Mouse (Mus musculus): ENCODE results near the gene Ly6g6c. TPM values are rescaled to one million over a fixed set of nuclear protein-coding genes. Genes with fewer than 3 reads are reported as not detected.
A peak's percentile ranks its signal among the peaks of the same experiment; 100 is the strongest.

Ly6g6c gene
- polyA plus RNA-seq, 1 experiment = 1.6 TPM

DNA sequence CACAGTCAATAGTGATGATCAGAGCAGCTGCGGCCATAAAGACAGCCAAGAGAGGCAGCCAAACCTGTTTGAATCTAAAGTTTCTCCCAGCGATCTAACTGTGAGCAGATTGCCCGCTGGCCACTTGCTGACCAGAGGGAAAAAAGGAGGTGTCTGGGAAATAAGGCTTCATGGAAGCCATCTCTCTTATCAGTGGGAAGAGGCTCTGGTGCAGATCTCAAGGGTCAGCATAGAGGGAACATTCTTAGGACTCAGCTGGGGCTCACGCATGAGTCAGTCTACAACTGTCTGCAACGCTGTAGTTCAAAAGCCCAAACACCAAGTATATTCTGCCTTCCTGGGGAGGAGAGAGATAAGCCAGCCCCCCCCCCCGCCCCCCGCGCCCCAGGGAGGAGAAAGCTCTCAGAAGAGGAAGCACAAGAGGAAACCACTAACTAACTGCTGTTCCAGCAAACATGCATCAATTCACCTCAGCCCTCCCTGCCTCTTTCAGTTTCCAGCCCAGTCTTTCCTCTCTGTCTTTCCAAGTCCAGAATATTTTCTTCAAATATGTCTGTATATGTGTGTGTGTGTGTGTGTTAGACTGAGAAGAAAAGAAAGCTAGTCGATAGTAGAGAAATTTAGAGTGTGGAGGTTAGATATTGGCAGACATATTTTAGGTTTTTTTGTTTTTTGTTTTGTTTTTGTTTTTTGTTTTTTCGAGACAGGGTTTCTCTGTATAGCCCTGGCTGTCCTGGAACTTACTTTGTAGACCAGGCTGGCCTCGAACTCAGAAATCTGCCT lies 16.8 kb upstream of the Ly6g6c start:
- peak overlapping the region; percentile 87 for H3K27ac ChIP-seq (ENCODE audit: control insufficient read depth, insufficient read depth, low read depth, low read length, poor library complexity)
- H3K4me3 ChIP-seq (replicated peaks; ENCODE audit: control insufficient read depth, low read depth, low read length) = peak overlapping the region; percentile 19
- under 1% methylated on average over 11 of the region's 11 CpGs for WGBS
- H3K4me1 ChIP-seq (ENCODE audit: control insufficient read depth, insufficient read depth, low read length) = peaks cover 5% of the 10 kb centered on the region; the same call in 1 of the 2 replicates
- no peak for TF ChIP-seq CTCF (IDR thresholded peaks at IDR 0.05; ENCODE audit: control insufficient read depth, insufficient read depth, low read length)
- no peak for TF ChIP-seq POLR2A (IDR thresholded peaks at IDR 0.05; ENCODE audit: borderline replicate concordance, control insufficient read depth, low read depth, low read length)

DNA sequence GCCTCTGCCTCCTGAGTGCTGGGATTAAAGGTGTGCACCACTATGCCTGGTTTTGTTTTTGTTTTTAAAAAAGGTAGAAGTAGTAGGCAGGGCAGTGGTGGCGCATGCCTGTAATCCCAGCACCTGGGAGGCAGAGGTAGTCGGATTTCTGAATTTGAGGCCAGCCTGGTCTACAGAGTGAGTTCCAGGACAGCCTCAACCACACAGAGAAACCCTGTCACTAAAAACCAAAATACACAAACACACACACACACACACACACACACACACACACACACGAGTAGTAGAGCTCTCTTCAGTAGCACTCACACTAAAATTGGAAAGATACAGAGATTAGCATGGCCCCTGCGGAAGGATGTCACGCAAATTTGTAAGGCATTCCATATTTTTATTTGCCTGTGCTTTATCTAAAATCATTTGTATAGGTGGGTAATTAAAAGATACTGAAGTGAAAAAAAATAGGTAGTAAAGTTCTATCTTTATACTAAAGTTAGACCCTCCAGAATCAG lies 16.2 kb upstream of the Ly6g6c start:
- TF ChIP-seq CTCF (IDR thresholded peaks at IDR 0.05; ENCODE audit: control insufficient read depth, insufficient read depth, low read length) (no peak), POLR2A (IDR thresholded peaks at IDR 0.05; ENCODE audit: borderline replicate concordance, control insufficient read depth, low read depth, low read length) (no peak)
- WGBS = 15% methylated on average over 5 of the region's 5 CpGs
- Histone ChIP-seq H3K4me1 (ENCODE audit: control insufficient read depth, insufficient read depth, low read length) (peaks cover 5% of the 10 kb centered on the region; the same call in 1 of the 2 replicates), H3K4me3 (replicated peaks; ENCODE audit: control insufficient read depth, low read depth, low read length) (no peak overlapping the region), H3K27ac (ENCODE audit: control insufficient read depth, insufficient read depth, low read depth, low read length, poor library complexity) (peak overlapping the region; percentile 84)

- TF ChIP-seq POLR2A (IDR thresholded peaks at IDR 0.05; ENCODE audit: borderline replicate concordance, control insufficient read depth, low read depth, low read length) (peak; percentile 79; the same call in 1 of the 2 replicates), CTCF (IDR thresholded peaks at IDR 0.05; ENCODE audit: control insufficient read depth, insufficient read depth, low read length) (no peak)
- Histone ChIP-seq H3K4me3 (replicated peaks; ENCODE audit: control insufficient read depth, low read depth, low read length) (peak within 1 kb of the TSS; percentile 89), H3K4me1 (ENCODE audit: control insufficient read depth, insufficient read depth, low read length) (peaks cover 5% of the 10 kb centered on the region; the same call in 1 of the 2 replicates), H3K27ac (ENCODE audit: control insufficient read depth, insufficient read depth, low read depth, low read length, poor library complexity) (peak within 1 kb of the TSS; percentile 98)
- WGBS = under 1% methylated on average over 11 of the region's 11 CpGs
Measured at GRCm38 (mm10) chr17:35049561-35050016, 15.6 kb upstream of the Ly6g6c start, which contains the start of gene Clic1. Gene Clic1, plus strand, starts transcription at chr17:35049966.

GRCm38 (mm10) chr17:35050126-35050750 lies 14.9 kb upstream of the Ly6g6c start:
- H3K4me1 ChIP-seq (ENCODE audit: control insufficient read depth, insufficient read depth, low read length) = peaks cover 5% of the 10 kb centered on the region; the same call in 1 of the 2 replicates
- no peak for TF ChIP-seq CTCF (IDR thresholded peaks at IDR 0.05; ENCODE audit: control insufficient read depth, insufficient read depth, low read length)
- peak; percentile 93 for TF ChIP-seq POLR2A (IDR thresholded peaks at IDR 0.05; ENCODE audit: borderline replicate concordance, control insufficient read depth, low read depth, low read length)
- under 1% methylated on average over 27 of the region's 27 CpGs for WGBS
- peak overlapping the region; percentile 98 for H3K27ac ChIP-seq (ENCODE audit: control insufficient read depth, insufficient read depth, low read depth, low read length, poor library complexity)
- peak overlapping the region; percentile 89 for H3K4me3 ChIP-seq (replicated peaks; ENCODE audit: control insufficient read depth, low read depth, low read length)

DNA sequence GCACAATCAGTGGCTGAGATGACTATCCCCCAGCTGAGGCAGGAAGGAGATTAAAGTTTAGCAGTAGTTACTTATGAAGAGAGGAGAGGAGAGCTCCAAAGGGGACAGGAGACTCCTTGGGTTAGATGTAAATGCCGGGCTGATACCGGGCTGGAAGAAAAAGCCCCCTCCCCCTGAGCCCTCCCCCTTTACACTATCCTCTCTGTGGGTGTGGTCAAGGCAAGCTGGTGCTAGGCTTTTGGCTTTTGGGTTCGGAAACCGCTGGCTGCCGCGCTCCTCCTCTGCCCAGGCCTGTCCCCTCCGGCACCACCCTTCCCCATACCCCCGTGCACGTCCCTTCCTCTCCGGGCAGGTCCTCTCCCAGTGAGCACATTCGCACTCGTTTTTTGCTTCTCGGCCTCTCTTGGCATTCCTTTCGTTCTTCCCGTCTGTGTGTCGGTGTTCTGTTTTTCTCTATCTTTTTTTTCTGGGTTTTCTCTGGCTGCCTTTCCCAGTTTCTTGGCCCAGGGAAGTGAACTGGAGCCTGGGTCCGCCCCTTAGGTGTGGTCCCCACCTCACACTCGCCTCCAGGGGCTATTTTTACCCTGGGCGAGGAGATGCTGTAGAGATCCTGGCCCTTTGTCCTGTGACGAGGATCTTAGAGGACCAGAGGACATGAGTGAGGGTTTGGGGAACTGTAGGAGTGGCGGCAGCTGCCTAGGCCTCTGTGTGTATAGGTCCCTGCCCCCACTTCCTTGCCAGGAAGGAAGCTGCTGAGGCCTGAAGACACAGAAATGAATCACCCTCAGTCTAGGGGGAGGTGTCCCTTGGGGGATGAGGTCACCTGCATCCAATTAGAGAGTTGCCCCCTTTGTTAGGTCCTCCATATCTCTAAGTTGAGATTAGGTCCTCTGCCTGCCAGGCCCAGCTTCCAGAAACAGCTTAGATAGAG lies 13.8 kb upstream of the Ly6g6c start:
- H3K27ac ChIP-seq (ENCODE audit: control insufficient read depth, insufficient read depth, low read depth, low read length, poor library complexity) = peak overlapping the region; percentile 98
- WGBS = 2% methylated on average over 21 of the region's 21 CpGs
- peaks cover 5% of the 10 kb centered on the region; the same call in 1 of the 2 replicates for H3K4me1 ChIP-seq (ENCODE audit: control insufficient read depth, insufficient read depth, low read length)
- TF ChIP-seq CTCF (IDR thresholded peaks at IDR 0.05; ENCODE audit: control insufficient read depth, insufficient read depth, low read length) (no peak), POLR2A (IDR thresholded peaks at IDR 0.05; ENCODE audit: borderline replicate concordance, control insufficient read depth, low read depth, low read length) (peak; percentile 71)
- H3K4me3 ChIP-seq (replicated peaks; ENCODE audit: control insufficient read depth, low read depth, low read length) = peak overlapping the region; percentile 89

GRCm38 (mm10) chr17:35052271-35052798 lies 12.9 kb upstream of the Ly6g6c start:
- H3K27ac ChIP-seq (ENCODE audit: control insufficient read depth, insufficient read depth, low read depth, low read length, poor library complexity) = no peak overlapping the region
- no peak for TF ChIP-seq CTCF (IDR thresholded peaks at IDR 0.05; ENCODE audit: control insufficient read depth, insufficient read depth, low read length)
- no peak for TF ChIP-seq POLR2A (IDR thresholded peaks at IDR 0.05; ENCODE audit: borderline replicate concordance, control insufficient read depth, low read depth, low read length)
- H3K4me3 ChIP-seq (replicated peaks; ENCODE audit: control insufficient read depth, low read depth, low read length) = peak overlapping the region; percentile 15
- H3K4me1 ChIP-seq (ENCODE audit: control insufficient read depth, insufficient read depth, low read length) = peaks cover 5% of the 10 kb centered on the region; the same call in 1 of the 2 replicates
- WGBS = 69% methylated on average over 12 of the region's 12 CpGs
